ENCODE assay signal across 8 mouse cellular contexts in the genomic region with DNA sequence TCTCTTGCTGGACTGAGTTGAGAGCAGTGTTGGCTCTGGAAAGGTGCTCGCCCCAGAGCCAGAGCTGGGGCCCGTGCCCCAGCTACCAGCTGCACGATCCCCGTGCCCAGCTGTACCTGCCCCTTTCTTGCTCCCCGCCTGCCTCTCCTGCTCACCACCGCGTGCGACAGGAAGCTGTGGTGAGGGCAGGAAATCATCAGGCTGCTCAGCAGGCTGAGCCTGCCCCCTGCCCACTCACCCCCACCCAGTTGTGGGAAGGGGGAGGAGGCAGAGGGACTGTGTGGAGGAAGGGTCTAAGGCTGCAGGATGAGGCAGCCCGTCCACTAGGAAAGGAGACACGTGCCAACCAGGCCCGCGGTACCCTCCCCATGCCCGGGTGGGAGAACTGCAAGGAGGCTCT. TPM values are rescaled to one million over a fixed set of nuclear protein-coding genes. Genes with fewer than 3 reads are reported as not detected.
DNase-seq lines count a peak whose midpoint lies in the region; ATAC-seq and TF ChIP-seq lines count a peak whose summit lies in the region.

A gene (minus strand): TSS at position 178 of the 400 bp plus-strand sequence.

- H3K36me3 ChIP-seq in hindbrain, postnatal 0 days (ENCODE audit: insufficient read depth, low read length), result peaks cover 31% of the 10 kb centered on the region
- no peaks in the 10 kb centered on the region for H3K36me3 ChIP-seq in hindbrain, embryonic 11.5 days (ENCODE audit: control insufficient read depth, insufficient read depth, low read length)
- peaks cover 32% of the 10 kb centered on the region for H3K36me3 ChIP-seq in lung, embryonic 15.5 days

- H3K27me3 ChIP-seq in hindbrain, postnatal 0 days (ENCODE audit: insufficient read depth, low read length), result no peaks in the 10 kb centered on the region
- no peaks in the 10 kb centered on the region for H3K27me3 ChIP-seq in hindbrain, embryonic 11.5 days (ENCODE audit: control insufficient read depth, insufficient read depth, low read length)
- H3K27me3 ChIP-seq in lung, embryonic 15.5 days, result no peaks in the 10 kb centered on the region

- H3K4me1 ChIP-seq in hindbrain, postnatal 0 days (ENCODE audit: insufficient read depth, low read length), result no peaks in the 10 kb centered on the region
- no peaks in the 10 kb centered on the region for H3K4me1 ChIP-seq in hindbrain, embryonic 11.5 days (replicated peaks; ENCODE audit: control insufficient read depth, insufficient read depth, low read length)
- H3K4me1 ChIP-seq in lung, embryonic 15.5 days, result no peaks in the 10 kb centered on the region

- H3K9ac ChIP-seq in hindbrain, postnatal 0 days (replicated peaks; ENCODE audit: low read length), result no peak within 1 kb of the TSS
- no peak within 1 kb of the TSS for H3K9ac ChIP-seq in hindbrain, embryonic 11.5 days (ENCODE audit: low read depth, low read length)
- H3K9ac ChIP-seq in lung, embryonic 15.5 days, result no peak within 1 kb of the TSS

- intact Hi-C loops in gastrocnemius, postnatal 14 days (cut with DNase I; ENCODE audit: low total_unique reads), result no loop called here

- H3K4me2 ChIP-seq in hindbrain, postnatal 0 days (ENCODE audit: low read depth, low read length), result no peak within 1 kb of the TSS
- H3K4me2 ChIP-seq in hindbrain, embryonic 11.5 days (replicated peaks; ENCODE audit: low read depth, low read length), result no peak within 1 kb of the TSS
- H3K4me2 ChIP-seq in lung, embryonic 15.5 days, result no peak within 1 kb of the TSS

- H3K9me3 ChIP-seq in hindbrain, postnatal 0 days (ENCODE audit: low read length), result no peaks in the 10 kb centered on the region
- no peaks in the 10 kb centered on the region for H3K9me3 ChIP-seq in hindbrain, embryonic 11.5 days (ENCODE audit: control insufficient read depth, low read length)
- no peaks in the 10 kb centered on the region for H3K9me3 ChIP-seq in lung, embryonic 15.5 days

- no peak within 1 kb of the TSS for H3K4me3 ChIP-seq in hindbrain, postnatal 0 days (ENCODE audit: low read length)
- H3K4me3 ChIP-seq in hindbrain, embryonic 11.5 days (ENCODE audit: low read depth, low read length), result no peak within 1 kb of the TSS
- no peak within 1 kb of the TSS for H3K4me3 ChIP-seq in lung, embryonic 15.5 days

- WGBS in hindbrain, postnatal 0 days, result 88% methylated on average over 13 of the region's 13 CpGs
- WGBS in hindbrain, embryonic 11.5 days, result 82% methylated on average over 13 of the region's 13 CpGs
- WGBS in lung, embryonic 15.5 days, result 76% methylated on average over 13 of the region's 13 CpGs

- H3K27ac ChIP-seq in hindbrain, postnatal 0 days, result no peak within 1 kb of the TSS
- H3K27ac ChIP-seq in hindbrain, embryonic 11.5 days (ENCODE audit: low read depth, low read length), result no peak within 1 kb of the TSS
- H3K27ac ChIP-seq in lung, embryonic 15.5 days, result no peak within 1 kb of the TSS

- no peak for TF ChIP-seq CTCF in hindbrain, postnatal 0 days (IDR thresholded peaks at IDR 0.05; ENCODE audit: low read depth)

- peak; percentile 21; the same call in 1 of the 2 replicates for ATAC-seq in hindbrain, postnatal 0 days
- no peak for ATAC-seq in hindbrain, embryonic 11.5 days (ENCODE audit: low FRiP score)
- ATAC-seq in activated CD4-positive, CD25-positive, alpha-beta regulatory T cell, adult 4 months, result peak; percentile 95
- peak; percentile 40 for ATAC-seq in lung, embryonic 15.5 days (ENCODE audit: borderline replicate concordance, extremely low read depth, low FRiP score, low TSS enrichment)

- no peak for DNase-seq in hindbrain, postnatal 0 days (ENCODE audit: low spot score)
- DNase-seq in hindbrain, embryonic 11.5 days (ENCODE audit: low spot score), result no peak
- DNase-seq in spleen, postnatal 4 days (ENCODE audit: low spot score in 2 of 2), result peak; percentile 49 to 78
- no peak for DNase-seq in embryo, embryonic 10 days (ENCODE audit: low spot score)
- no peak for DNase-seq in gastrocnemius, postnatal 14 days
- DNase-seq in layer of hippocampus, adult 11-12 months (ENCODE audit: low spot score), result no peak

RNA-seq across cellular contexts. Expression of the gene that starts here (rescaled TPM):
- 0.37 TPM in 1 of 2 replicates, not detected in the other for total RNA-seq in hindbrain, postnatal 0 days (2014; rRNA removed)
- 0.96 and 1.1 TPM in 2 replicates for polyA plus RNA-seq in hindbrain, postnatal 0 days (2015; fragmentation: Nextera tagmentation; extraction: Ambion mirVana)
- 1.9 and 3.0 TPM in 2 replicates for polyA plus RNA-seq in hindbrain, embryonic 11.5 days (2014; fragmentation: Nextera tagmentation; extraction: Ambion mirVana)
- polyA plus RNA-seq in activated CD4-positive, CD25-positive, alpha-beta regulatory T cell, adult 4 months (2017; shearing (Covaris generic)), result 100 to 1,000 TPM; 784 to 813 TPM
- polyA plus RNA-seq in lung, embryonic 15.5 days (2015; fragmentation: Nextera tagmentation; extraction: Ambion mirVana), result 2.4 and 9.0 TPM in 2 replicates
- under 1 TPM; 0.25 to 0.33 TPM for total RNA-seq in gastrocnemius, postnatal 14 days (2021)

Comparison
In these comparisons a context has a peak if more than half of its experiments do, and no peak if none do; other contexts are left out.
1. RNA of the gene that starts here (polyA plus RNA-seq): 784 to 813 TPM in activated CD4-positive, CD25-positive, alpha-beta regulatory T cell, adult 4 months; 2.4 to 9.0 TPM in lung, embryonic 15.5 days, 1.9 to 3.0 TPM in hindbrain, embryonic 11.5 days and 0.96 to 1.1 TPM in hindbrain, postnatal 0 days; every median in the first group is over 10 times any median in the second.
2. DNase-seq: peak in spleen, postnatal 4 days (2 of 2); none in hindbrain, postnatal 0 days (single experiment), hindbrain, embryonic 11.5 days (single experiment), embryo, embryonic 10 days (single experiment), gastrocnemius, postnatal 14 days (single experiment) and layer of hippocampus, adult 11-12 months (single experiment).